Comparison of ENCODE assay signal across 8 mouse cellular contexts in genomic region chr3:84313003-84313800, GRCm38 (mm10). TPM values are rescaled to one million over a fixed set of nuclear protein-coding genes. Genes with fewer than 3 reads are reported as not detected.
DNase-seq lines count a peak whose midpoint lies in the region; ATAC-seq and TF ChIP-seq lines count a peak whose summit lies in the region.

No protein-coding gene starts in this region.

- TF ChIP-seq POLR2A in bone marrow, adult 2 months (IDR thresholded peaks at IDR 0.05; ENCODE audit: borderline replicate concordance, control insufficient read depth, low read depth, low read length) = no peak

- no peak overlapping the region for H3K4me3 ChIP-seq in bone marrow, adult 2 months (replicated peaks; ENCODE audit: control insufficient read depth, low read depth, low read length)
- H3K4me3 ChIP-seq in embryonic facial prominence, embryonic 15.5 days (replicated peaks) = no peak overlapping the region
- no peak overlapping the region for H3K4me3 ChIP-seq in lung, postnatal 0 days (ENCODE audit: low read depth, low read length)

- TF ChIP-seq CTCF in bone marrow, adult 2 months (IDR thresholded peaks at IDR 0.05; ENCODE audit: control insufficient read depth, insufficient read depth, low read length) = peak; percentile 69
- peak; percentile 97 for TF ChIP-seq CTCF in lung, postnatal 0 days (IDR thresholded peaks at IDR 0.05)

- ATAC-seq in embryonic facial prominence, embryonic 15.5 days (ENCODE audit: insufficient number of reproducible peaks, low FRiP score, low TSS enrichment, low read depth) = 0 out of 2 replicates have a peak, but pooled peaks have one; percentile 45
- ATAC-seq in hematopoietic stem cell, adult 5-6 weeks (replicated peaks in 1 of 2; ENCODE audit: insufficient read depth in 1 of 2, low FRiP score in 2 of 2, low TSS enrichment in 1 of 2, low read depth in 1 of 2, poor library complexity in 2 of 2, severe bottlenecking in 2 of 2) = peak; percentile 44 to 82; a peak in 2 of 4 replicates
- peak; percentile 70 for ATAC-seq in lung, postnatal 0 days

- no peak for TF ChIP-seq EP300 in lung, postnatal 0 days (IDR thresholded peaks at IDR 0.05)

- H3K27ac ChIP-seq in bone marrow, adult 2 months (ENCODE audit: control insufficient read depth, insufficient read depth, low read depth, low read length, poor library complexity) = no peak overlapping the region
- H3K27ac ChIP-seq in embryonic facial prominence, embryonic 15.5 days (replicated peaks) = no peak overlapping the region
- no peak overlapping the region for H3K27ac ChIP-seq in lung, postnatal 0 days (ENCODE audit: low read length)

- 36% methylated on average over 18 of the region's 18 CpGs for WGBS in bone marrow, adult 2 months
- WGBS in embryonic facial prominence, embryonic 15.5 days = 47% methylated on average over 18 of the region's 18 CpGs
- 46% methylated on average over 18 of the region's 18 CpGs for WGBS in lung, postnatal 0 days

- no peak overlapping the region for H3K4me2 ChIP-seq in embryonic facial prominence, embryonic 15.5 days (replicated peaks)
- H3K4me2 ChIP-seq in lung, postnatal 0 days (replicated peaks; ENCODE audit: low read depth, low read length) = no peak overlapping the region

- peak; percentile 63 to 90 for DNase-seq in adrenal gland, adult (ENCODE audit: inconsistent age in 2 of 2, low spot score in 1 of 2)
- DNase-seq in adrenal gland, postnatal 25 days = no peak
- peak; percentile 78 for DNase-seq in layer of hippocampus, adult 9-10 months (ENCODE audit: low spot score)
- peak; percentile 94 for DNase-seq in lung, postnatal 0 days (ENCODE audit: low spot score)
- DNase-seq in retina, postnatal 1 day = peak; percentile 90

- no peaks in the 10 kb centered on the region for H3K27me3 ChIP-seq in embryonic facial prominence, embryonic 15.5 days
- H3K27me3 ChIP-seq in lung, postnatal 0 days (replicated peaks; ENCODE audit: insufficient read depth, low read length) = no peaks in the 10 kb centered on the region

- H3K36me3 ChIP-seq in embryonic facial prominence, embryonic 15.5 days = no peaks in the 10 kb centered on the region
- no peaks in the 10 kb centered on the region for H3K36me3 ChIP-seq in lung, postnatal 0 days (ENCODE audit: insufficient read depth, low read length)

- H3K9ac ChIP-seq in embryonic facial prominence, embryonic 15.5 days = no peak overlapping the region
- H3K9ac ChIP-seq in lung, postnatal 0 days (replicated peaks; ENCODE audit: low read depth) = no peak overlapping the region

- no peaks in the 10 kb centered on the region for H3K9me3 ChIP-seq in embryonic facial prominence, embryonic 15.5 days (replicated peaks)
- no peaks in the 10 kb centered on the region for H3K9me3 ChIP-seq in lung, postnatal 0 days (ENCODE audit: low read length)

- H3K4me1 ChIP-seq in bone marrow, adult 2 months (ENCODE audit: control insufficient read depth, insufficient read depth, low read length) = no peaks in the 10 kb centered on the region; the same call in 1 of the 2 replicates
- H3K4me1 ChIP-seq in embryonic facial prominence, embryonic 15.5 days = peaks cover 9% of the 10 kb centered on the region
- no peaks in the 10 kb centered on the region for H3K4me1 ChIP-seq in lung, postnatal 0 days (ENCODE audit: insufficient read depth, low read depth, low read length)

RNA-seq across cellular contexts. Expression of gene Trim2, which starts 6.5 kb away (rescaled TPM):
- total RNA-seq in adrenal gland, postnatal 25 days (2021) = 71.7 and 83.1 TPM in 2 replicates
- 2.8 and 10.2 TPM in 2 replicates for polyA plus RNA-seq in bone marrow, adult 2 months (2011; ENCODE audit: insufficient read depth, insufficient read length, low replicate concordance, missing spikeins)
- 29.5 and 31.0 TPM in 2 replicates for polyA plus RNA-seq in embryonic facial prominence, embryonic 15.5 days (2015; fragmentation: Nextera tagmentation; extraction: Ambion mirVana)
- total RNA-seq in hematopoietic stem cell, adult 5-6 weeks (2017) = 1.4 and 3.9 TPM in 2 replicates
- 18.7 and 20.0 TPM in 2 replicates for polyA plus RNA-seq in lung, postnatal 0 days (2015; fragmentation: Nextera tagmentation; extraction: Ambion mirVana)
